Mouse (Mus musculus) adrenal gland, adult 18-20 months (tissue): Measurements from ENCODE around the gene Fibp. TPM values are rescaled to one million over a fixed set of nuclear protein-coding genes. Genes with fewer than 3 reads are reported as not detected.

Source experiments
- DNase-seq, 2 experiments: peaks; one replicate each; pipeline ENCODE4 v3.0.0; 2021 to 2022; ENCODE audit warnings: low spot score in 2 of 2
- total RNA-seq, 2 experiments: library from RNA; stranded (reverse); gene quantifications; 1 replicate in 1 of 2; 2 replicates in 1 of 2; pipeline ENCODE4 v1.2.3; 2021

Gene Fibp
- total RNA-seq, 2 experiments from 2014 or later, result 75.0 to 82.0 TPM

DNA sequence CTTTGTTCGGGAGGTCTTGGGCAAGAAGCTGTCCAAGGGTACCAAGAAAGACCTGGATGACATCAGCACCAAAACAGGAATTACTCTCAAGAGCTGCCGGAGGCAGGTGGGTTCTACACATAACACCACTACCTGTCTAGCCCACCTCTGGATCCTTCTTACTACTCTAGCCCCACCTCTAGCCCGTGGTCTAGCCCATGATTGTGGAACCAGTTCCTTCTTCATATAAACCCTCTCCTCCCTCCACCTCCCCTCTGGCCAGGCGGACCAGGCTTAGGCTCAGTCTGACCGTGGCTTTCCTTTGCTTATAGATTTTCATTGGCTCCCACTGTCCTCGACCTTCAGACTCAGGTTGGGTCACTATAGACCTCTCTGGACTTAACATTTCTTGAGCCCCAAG, 996 bp downstream of the Fibp start:
- DNase-seq, result no peak

DNA sequence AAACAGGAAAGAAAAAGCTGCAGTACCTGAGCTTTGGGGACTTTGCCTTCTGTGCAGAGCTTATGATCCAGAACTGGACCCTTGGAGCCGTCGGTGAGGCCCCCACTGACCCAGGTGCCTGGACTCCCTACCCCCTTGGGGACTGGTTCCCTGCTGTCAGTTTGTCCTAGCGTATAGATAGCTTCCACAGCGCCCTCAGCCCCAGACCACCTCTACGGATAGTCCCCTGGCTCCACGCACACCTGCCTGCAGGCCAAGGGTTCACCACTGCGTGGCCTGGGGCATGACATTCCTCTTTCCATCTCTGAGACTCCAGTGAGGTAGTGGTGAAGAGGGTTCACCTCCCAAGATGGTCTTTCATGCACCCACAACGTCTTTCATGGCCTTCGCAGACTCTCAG, 2.8 kb downstream of the Fibp start:
- no peak for DNase-seq

DNA sequence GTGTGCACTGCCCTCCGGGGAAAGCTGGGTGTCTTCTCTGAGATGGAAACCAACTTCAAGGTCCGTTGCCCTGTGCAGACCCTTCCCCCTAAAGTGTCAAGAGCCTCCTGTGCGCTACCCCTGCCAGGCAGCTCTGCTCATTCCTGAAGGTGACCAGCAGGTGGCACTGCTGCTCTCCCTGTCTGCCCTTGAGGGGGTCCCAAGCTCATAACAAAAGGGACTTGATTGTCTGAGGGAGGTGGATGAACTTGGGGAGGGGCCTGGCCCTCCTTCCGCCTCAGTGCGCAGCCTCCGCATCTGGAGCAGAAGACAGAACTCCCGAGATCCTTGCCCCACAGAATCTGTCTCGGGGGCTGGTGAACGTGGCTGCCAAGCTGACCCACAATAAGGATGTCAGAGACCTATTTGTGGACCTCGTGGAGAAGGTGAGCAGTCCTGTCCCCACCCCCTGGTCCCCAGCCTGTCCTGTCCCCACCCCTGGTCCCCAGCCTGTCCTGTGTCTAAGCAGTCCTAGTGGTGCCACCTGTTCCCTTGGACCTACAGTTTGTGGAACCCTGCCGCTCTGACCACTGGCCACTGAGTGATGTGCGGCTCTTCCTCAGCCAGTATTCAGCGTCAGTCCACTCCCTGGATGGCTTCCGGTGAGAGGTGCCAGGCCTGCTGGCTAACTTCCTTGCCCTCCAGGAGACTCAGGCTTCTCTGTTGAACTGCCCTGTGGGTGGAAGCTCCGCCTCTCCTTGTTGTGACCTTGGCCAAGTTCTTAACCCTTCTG, 3.6 kb downstream of the Fibp start:
- DNase-seq, result peak; percentile 37 to 60

DNA sequence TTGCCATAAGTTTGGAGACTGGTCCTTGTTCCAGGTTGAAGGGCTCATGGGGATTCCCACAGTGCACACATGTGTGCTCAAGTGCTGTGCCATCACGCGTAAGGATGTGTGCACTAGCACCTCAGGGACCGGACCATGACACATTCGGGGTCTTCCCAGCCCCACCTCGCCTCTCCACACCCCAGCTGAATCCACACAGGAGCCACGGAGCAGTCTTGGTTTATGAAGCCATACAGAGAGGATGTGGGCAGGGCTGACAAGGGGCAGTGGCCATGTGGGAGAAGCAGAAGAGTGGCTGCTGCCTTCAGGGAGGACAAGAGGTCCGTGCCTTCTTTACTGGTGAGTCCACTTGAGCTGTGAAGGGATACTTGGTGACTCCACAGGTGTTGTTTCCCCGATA, 4.6 kb downstream of the Fibp start:
- no peak for DNase-seq

DNA sequence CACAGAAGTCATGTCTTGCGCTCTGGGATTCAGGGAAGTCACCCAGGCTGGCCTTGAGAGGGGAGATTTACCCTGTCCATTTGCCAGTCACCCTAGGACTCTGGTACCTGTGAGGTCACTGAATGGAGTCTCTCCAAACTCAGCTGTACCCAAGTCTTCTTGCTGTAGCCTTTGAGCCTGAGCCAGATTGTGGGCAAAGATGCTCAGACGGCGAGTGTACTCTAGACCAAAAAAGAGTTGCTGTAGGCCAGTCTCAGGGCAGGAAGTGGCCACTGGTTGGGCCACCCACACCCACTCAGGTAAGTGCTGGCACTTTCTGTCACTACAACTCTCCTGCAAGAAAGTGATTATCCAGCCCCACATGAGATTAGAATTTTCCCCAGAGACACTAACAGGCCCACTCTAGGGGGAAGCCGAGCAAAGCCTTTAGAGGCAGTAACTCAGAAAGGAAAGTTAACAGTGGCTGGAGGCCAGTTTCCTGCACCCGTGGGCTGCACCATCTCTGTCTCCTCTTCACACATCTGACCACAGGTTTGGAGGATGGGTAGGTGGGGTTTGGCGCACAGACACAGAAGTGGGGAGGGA, 6.6 kb downstream of the Fibp start:
- DNase-seq, result no peak

DNA sequence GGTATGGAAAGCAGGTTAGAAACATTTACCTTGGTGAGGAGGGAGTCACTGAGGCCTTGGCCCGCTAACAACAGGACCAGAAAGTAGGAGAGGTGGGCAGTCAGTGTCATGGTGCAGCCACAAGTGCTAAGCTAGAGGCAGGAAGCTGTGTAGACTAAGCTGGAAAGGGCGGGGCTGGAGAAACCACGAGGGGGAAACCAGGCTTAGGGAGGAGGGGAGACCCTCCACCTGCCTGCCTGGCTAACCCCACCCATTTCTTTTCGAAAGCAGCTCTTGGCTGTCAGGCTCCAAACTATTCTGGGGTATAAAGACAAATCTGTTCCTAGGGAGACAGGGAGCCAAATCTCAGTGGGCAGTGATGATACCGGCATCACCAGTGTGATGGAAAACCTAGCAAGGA, 8.0 kb downstream of the Fibp start, which contains the start of gene Ctsw:
Ctsw (minus strand) TSS at position 134 of the 400 bp plus-strand sequence.
- no peak for DNase-seq

DNA sequence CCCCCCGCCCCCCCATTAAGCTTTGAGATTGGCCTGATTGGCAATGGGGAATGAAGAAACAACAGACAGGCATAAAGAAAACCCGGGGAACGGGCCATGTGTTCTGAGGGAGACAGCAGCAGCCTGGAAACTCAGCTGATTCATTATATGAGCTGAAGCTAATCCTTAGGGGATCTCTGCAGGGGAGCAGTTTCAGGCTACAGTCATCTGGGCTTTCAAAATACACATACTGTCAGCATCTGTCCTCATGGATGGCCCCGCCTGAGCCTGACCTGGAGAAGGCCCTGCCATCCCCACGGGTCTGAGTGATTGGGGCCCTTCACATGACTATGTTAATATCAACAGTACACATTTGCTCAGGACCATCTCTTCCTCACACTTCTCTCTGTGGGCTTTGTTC, 11.4 kb downstream of the Fibp start:
- DNase-seq, result no peak

DNA sequence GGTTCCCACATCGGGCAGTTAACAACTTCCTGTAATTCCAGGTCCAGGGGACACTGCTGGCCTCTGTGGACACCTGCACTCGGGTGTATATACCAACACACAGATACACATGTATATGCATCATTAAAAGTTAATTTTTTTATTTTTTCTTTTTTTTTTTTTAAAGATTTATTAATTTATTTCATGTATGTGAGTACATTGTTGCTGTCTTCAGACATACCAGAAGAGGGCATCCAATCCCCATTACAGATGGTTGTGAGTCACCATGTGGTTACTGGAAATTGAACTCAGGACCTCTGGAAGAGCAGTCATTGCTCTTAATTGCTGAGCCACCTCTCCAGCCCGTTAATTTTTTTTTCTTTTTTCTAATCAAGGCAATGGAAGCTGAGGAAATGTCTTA, 12.4 kb downstream of the Fibp start:
- no peak for DNase-seq

DNA sequence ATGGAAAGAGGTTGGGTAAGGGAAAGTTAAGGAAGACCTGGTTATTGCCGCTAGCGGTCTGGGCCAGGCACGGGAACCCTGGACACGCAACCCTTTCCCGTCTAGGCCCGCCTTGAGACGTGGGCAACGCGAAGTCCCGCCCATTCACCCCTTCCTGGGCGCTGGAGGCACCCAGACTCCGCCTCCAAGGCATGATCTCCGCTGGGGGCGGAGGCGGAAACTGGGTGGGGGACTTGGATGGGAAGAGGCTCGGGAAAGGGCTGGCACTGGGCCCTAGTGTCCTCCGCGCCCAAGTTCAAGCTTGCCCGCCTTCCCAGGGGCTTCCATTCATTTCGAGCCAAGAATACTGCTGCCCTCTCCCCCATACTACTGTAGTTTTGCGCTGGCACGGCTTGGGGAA, 13.3 kb downstream of the Fibp start, which contains the start of gene Efemp2:
Efemp2 (plus strand) TSS at position 235 of the 400 bp plus-strand sequence.
- DNase-seq, result peak; percentile 84 to 85

DNA sequence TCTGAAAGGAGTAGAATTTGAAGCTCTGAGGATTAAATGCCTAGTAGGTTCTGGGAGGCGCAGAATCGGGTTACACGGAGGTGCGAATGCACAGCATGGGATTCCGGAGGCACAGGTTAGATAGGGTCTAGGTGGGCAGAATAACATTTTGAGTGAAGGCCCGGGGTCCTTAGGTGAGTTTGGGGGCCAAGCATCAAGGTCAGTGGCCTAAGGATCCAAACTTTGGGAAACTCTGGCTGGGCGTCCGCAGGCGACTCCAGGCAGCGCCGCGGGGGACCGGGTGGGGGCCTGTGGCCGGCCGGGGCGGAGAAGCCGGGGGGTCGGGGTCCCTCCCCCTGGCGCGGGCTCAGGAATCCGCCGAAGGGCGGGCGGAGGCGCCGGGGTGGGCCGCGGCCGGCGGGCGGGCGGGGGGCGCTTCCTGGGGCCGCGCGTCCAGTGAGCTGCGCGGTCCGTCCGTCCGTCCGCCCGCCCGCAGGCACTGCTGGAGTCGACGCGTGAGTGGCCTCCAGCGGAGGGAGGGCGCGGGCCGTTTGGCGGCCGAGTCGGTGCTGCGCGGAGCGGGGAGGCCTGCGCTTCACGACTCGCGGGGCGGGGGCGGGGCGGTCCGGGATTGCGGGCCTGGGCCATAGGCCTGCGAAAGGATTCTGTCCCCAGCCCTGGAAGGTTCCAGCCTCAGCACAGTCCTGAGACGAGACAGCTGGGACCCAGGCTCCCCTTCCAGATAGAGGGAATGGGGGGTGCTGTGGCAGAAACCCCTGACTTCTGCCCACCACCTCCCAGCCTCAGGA, 14.1 kb downstream of the Fibp start:
- peak; percentile 52 to 60 for DNase-seq

DNA sequence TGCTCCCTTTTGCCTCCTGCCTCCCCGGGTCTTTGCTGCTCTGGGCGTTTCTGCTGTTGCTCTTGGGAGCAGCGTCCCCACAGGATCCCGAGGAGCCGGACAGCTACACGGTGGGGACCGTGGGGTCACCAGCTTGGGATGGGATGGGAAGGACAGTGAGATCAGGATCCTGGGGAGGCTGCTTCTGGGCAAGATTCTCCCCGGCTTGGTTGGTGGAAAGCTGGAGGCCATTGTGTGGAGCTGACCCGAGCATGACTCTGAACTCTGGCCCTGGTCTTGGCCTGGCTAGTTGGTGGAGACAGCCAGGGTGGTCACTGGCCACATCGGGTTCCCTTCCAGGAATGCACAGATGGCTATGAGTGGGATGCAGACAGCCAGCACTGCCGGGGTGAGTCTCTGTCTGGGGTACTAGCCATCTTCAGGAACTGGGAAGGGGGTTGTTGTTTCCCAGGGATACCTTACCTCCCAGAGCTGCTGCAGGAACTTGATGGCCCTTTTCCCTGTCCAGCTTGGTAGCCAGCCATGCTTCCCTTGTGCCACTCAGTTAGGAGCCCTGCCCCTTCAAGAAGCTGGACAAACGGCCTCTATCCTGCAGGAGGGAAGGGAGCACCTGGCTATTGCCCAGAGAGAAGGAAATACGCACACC, 14.8 kb downstream of the Fibp start:
- no peak for DNase-seq

DNA sequence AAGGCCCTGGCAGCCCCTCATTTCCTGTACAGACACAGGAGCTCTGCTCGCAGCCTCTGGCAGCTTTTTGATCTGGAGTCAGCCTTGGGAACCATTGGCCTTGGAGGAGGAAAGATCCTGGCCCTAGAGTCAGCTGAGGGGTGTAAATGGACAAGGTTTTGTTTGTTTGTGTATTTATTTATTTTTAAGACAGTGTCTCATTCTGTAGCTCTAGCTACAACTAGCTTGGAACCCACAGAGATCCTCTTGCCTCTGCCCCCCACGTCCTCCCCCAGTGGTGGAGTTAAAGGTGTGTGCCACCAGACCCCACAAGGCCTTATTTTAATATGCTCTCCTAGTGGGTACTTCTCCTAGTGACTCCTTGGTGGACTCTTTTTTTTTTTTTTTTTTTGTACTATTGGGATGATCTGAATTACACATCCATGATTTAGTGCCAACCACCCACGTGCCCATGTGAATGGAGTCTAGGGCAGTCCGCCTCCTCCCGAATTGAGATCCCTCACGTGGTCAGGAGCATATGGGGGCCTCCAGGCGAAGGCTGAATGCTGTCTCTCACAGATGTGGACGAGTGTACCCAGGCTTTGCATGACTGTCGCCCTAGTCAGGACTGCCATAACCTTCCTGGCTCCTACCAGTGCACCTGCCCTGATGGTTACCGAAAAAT, 16.7 kb downstream of the Fibp start:
- DNase-seq, result peak in 1 of 2 experiments; percentile 31

DNA sequence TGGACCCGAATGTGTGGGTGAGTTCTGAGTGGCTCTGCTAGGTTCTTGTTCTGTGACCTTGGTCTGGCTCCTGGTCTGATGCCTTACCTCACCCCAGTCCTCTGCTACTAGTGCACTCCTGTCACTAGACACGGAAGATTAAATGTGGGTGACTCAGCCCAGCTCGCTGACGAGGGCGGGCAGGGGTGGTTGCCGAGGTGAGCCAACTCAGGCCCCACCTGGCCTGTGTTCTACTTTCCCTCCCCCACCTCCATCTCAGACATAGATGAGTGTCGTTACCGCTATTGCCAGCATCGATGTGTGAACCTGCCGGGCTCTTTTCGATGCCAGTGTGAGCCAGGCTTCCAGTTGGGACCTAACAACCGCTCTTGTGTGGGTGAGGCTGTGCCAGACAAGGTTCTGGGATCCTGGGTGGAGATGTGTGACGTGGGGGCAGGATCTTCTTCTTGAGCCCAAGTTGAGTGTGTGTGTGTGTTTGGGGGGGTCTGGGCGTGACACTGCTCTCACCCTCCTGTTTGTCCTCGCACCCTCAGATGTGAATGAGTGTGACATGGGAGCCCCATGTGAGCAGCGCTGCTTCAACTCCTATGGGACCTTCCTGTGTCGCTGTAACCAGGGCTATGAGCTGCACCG, 17.4 kb downstream of the Fibp start:
- no peak for DNase-seq

DNA sequence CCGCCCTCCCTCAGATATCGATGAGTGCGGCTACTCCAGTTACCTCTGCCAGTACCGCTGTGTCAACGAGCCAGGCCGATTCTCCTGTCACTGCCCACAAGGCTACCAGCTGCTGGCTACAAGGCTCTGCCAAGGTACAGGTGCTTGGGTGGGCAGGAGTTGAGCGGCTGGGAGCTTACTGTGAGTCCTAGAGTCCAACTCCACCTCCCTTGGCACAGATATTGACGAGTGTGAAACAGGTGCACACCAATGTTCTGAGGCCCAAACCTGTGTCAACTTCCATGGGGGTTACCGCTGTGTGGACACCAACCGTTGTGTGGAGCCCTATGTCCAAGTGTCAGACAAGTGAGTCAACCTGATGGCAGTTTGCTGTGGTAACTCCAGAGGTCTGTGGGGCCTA, 19.6 kb downstream of the Fibp start:
- no peak for DNase-seq

DNA sequence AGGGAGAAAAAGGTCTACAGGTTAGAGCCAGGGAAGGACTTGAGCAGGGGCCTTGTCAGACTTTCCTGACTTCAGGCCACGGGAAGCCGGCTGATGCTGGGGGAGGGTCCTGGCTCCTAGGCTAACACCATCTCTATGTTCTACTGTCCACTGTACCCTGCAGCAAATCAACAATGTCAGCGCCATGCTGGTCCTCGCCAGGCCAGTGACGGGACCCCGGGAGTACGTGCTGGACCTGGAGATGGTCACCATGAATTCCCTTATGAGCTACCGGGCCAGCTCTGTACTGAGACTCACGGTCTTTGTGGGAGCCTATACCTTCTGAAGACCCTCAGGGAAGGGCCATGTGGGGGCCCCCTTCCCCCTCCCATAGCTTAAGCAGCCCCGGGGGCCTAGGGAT, 21.0 kb downstream of the Fibp start:
- no peak for DNase-seq

DNA sequence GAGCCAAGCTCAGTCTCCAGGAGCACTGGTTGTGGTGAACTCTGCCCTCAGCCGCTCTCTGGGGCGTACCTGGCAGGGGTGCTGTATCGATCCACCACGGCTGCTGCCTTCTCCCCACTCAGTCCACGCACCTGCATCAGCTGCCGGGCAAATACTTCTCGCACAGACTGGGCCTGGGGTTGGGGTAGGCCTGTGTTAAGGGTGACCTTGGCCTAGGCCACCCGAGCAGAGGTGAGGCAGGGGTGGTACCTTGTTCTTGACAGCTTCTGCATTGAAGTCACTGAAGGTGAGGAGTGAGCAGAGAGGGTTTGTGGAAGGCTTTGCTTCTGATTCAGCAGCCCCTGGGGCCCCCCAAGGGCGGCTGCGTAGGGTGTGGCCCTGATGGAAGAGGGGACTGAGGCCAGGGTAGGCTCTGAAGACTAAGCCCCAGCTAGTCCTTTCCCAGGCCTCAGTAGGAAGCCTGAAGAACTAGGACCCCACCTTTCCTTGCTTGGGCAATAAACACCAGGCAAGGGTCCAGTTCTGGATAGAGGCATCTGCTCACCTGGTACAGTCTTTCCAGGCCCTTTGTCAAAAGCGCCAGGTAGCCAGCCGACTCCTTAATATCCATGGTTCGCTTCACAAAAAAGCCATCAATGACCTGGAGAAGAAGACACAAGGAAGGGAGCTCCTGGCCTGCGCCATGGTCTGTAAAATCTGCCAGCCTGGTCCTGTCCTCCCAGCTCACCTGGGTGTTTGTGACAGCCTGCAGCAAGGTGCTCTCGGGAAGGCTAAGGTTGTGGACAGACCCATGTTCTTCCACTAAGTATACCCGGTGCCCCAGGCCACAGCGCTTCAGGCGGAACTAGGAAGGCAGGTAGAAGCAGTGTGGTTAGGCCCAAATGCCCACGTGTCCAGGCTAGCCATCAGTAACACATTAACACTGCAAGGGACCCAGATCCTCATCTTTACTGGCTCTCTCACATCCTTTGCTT, 23.3 kb downstream of the Fibp start:
- no peak for DNase-seq

DNA sequence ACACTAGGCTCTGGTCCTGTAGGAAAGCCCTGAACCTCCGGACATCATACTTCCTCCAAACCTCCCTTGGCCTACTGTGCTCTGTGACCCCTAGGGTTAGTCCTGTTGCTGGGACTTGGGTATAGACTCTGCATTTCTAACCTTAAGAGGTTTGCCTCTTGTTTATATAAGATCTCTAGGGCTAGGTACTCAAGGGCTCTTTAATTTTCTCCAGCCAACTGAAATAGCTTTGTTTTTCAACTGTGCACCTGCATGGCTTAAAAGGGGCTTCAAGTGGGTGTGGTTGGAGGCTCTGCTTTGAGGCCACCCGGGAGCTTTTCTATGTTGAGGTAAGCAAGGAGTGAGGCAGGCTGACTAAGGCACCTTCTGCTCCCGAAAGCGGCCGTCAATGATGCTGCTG, 24.1 kb downstream of the Fibp start:
- no peak for DNase-seq

DNA sequence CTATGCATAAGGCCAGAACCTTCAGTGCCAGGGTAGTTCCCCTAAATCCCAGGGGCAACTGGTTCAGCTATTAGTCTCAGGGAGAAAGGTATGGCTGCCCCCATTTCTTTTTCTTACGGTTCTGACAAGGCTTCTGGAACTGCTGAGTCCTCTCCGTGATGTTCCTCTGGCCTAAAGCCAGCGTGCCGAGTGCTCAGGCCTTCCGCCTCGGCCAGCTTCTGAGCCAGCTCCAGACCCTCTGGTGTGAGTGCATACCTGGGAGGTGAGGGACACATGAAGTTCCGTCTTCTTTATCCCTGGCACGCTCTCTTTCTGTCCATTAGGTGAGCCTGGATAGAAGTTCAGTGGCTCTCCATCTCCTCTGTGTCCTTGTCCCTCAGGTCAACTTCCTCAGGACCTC, 25.0 kb downstream of the Fibp start:
- no peak for DNase-seq

DNA sequence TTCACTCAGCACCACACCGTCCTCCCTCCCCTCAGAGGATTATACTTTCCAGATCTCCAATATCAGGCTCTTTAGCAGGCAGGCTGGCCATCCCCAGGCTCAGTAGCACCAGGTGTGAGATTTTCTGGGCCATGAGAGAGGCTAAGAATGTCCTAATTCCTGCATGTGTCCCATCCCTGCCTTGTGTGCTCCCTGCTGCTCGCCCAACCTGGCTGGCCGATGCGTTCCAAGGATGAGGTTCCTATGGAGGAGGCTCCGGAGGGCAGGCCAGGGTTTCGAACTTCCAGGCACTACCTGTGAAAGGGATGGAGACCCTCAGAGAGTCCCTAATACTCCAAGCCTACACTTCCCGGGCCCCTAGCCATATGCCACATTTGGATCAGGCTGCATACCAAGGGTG, 25.4 kb downstream of the Fibp start:
- no peak for DNase-seq
